Mouse (Mus musculus): ENCODE data around the gene Angptl4.
"Not testable (repeated sequence)": the region's sequence is repeated elsewhere in the genome, so short reads cannot be mapped to it uniquely, and the experiment has no call there.

The Angptl4 gene

GRCm38 (mm10) chr17:33781124-33781977 lies at the start of gene Angptl4:
Gene Angptl4 (minus strand): TSS chr17:33781830.
- in situ Hi-C loops (cut with MboI, MseI) = no loop called here

GRCm38 (mm10) chr17:33829561-33829960 lies 47.9 kb upstream of the Angptl4 start:
- in situ Hi-C loops (cut with MboI, MseI) = no loop called here

- in situ Hi-C loops (cut with MboI, MseI) = no loop called here
These were observed 47.3 kb upstream of the Angptl4 start for GRCm38 (mm10) chr17:33828892-33829291.

- in situ Hi-C loops (cut with MboI, MseI) = no loop called here
These were observed 45.2 kb upstream of the Angptl4 start for GRCm38 (mm10) chr17:33826850-33827249.

- in situ Hi-C loops (cut with MboI, MseI) = no loop called here
These were observed 43.8 kb upstream of the Angptl4 start for GRCm38 (mm10) chr17:33825462-33825861.

- in situ Hi-C loops (cut with MboI, MseI) = not testable (repeated sequence)
These were observed 43.3 kb upstream of the Angptl4 start for GRCm38 (mm10) chr17:33824997-33825330.

- in situ Hi-C loops (cut with MboI, MseI) = no loop called here
These were observed 42.7 kb upstream of the Angptl4 start, which contains the start of the genes Rps28 and Ndufa7 for GRCm38 (mm10) chr17:33824084-33824996. Gene Rps28 (minus strand): TSS chr17:33824562. Gene Ndufa7 (plus strand): TSS chr17:33824572.

GRCm38 (mm10) chr17:33823171-33823570 lies 41.5 kb upstream of the Angptl4 start:
- in situ Hi-C loops (cut with MboI, MseI) = not testable (repeated sequence)

- in situ Hi-C loops (cut with MboI, MseI) = no loop called here
These were observed 40.9 kb upstream of the Angptl4 start for GRCm38 (mm10) chr17:33822436-33822959.

GRCm38 (mm10) chr17:33817969-33818643 lies 36.5 kb upstream of the Angptl4 start:
- in situ Hi-C loops (cut with MboI, MseI) = no loop called here

- in situ Hi-C loops (cut with MboI, MseI) = no loop called here
These were observed 35.7 kb upstream of the Angptl4 start for GRCm38 (mm10) chr17:33817184-33817968.

- in situ Hi-C loops (cut with MboI, MseI) = no loop called here
These were observed 35.0 kb upstream of the Angptl4 start for GRCm38 (mm10) chr17:33816612-33817011.

GRCm38 (mm10) chr17:33815399-33815798 lies 33.8 kb upstream of the Angptl4 start:
- in situ Hi-C loops (cut with MboI, MseI) = no loop called here

- in situ Hi-C loops (cut with MboI, MseI) = loop anchor here (5.0 kb wide), 1 partner anchor 126 kb away; the partner anchor contains the start of gene Hnrnpm
These were observed 31.4 kb upstream of the Angptl4 start for GRCm38 (mm10) chr17:33812990-33813389.

- in situ Hi-C loops (cut with MboI, MseI) = loop anchor here (5.0 kb wide), 1 partner anchor 125 kb away; the partner anchor contains the start of gene Hnrnpm
These were observed 30.8 kb upstream of the Angptl4 start for GRCm38 (mm10) chr17:33812475-33812874.

- in situ Hi-C loops (cut with MboI, MseI) = loop anchor here (5.0 kb wide), 1 partner anchor 124 kb away; the partner anchor contains the start of gene Hnrnpm
These were observed 29.5 kb upstream of the Angptl4 start for GRCm38 (mm10) chr17:33811142-33811516.

- in situ Hi-C loops (cut with MboI, MseI) = loop anchor here (5.0 kb wide), 1 partner anchor 123 kb away; the partner anchor contains the start of gene Hnrnpm
These were observed 28.9 kb upstream of the Angptl4 start, which contains the start of gene Kank3 for GRCm38 (mm10) chr17:33810334-33811141. Gene Kank3 (plus strand): TSS chr17:33810519.

- in situ Hi-C loops (cut with MboI, MseI) = no loop called here
These were observed 26.6 kb upstream of the Angptl4 start for GRCm38 (mm10) chr17:33808192-33808591.

- in situ Hi-C loops (cut with MboI, MseI) = no loop called here
These were observed 25.7 kb upstream of the Angptl4 start for GRCm38 (mm10) chr17:33807181-33807888.

All from T-helper 1 cell (primary cell).